Mouse (Mus musculus) bone marrow, adult 2 months (tissue): ENCODE measurements around the gene Zscan26.

Source experiments
- CTCF ChIP-seq: fragments of 200-500 bp; IDR thresholded peaks from 2 replicates; pipeline ENCODE4 v1.5.1; 2011; ENCODE audit warnings: low read length, control low read depth; ENCODE audit not compliant: control insufficient read depth, insufficient read depth
- POLR2A ChIP-seq: fragments of 200-500 bp; IDR thresholded peaks from 2 replicates; pipeline ENCODE4 v1.6.1; 2011; ENCODE audit warnings: low read depth, mild to moderate bottlenecking, control low read depth, low read length, borderline replicate concordance; ENCODE audit not compliant: control insufficient read depth

- no peak for TF ChIP-seq CTCF
- no peak for TF ChIP-seq POLR2A
Observed at GRCm38 (mm10) chr13:21454133-21454532, 603 bp upstream of the Zscan26 start.
